Mouse (Mus musculus) ES-E14 (cell line): ENCODE results near the gene Pola2.

Experiments
- CHD2 ChIP-seq: IDR thresholded peaks from 2 replicates; pipeline ENCODE4 v1.6.1; 2014; ENCODE audit warnings: mild to moderate bottlenecking, low read depth, low read length, inconsistent platforms
- HCFC1 ChIP-seq: IDR thresholded peaks from 2 replicates; pipeline ENCODE4 v1.6.1; 2012; ENCODE audit warnings: low read length, inconsistent platforms, borderline replicate concordance; ENCODE audit not compliant: insufficient read depth
- MAFK ChIP-seq: IDR thresholded peaks from 2 replicates; pipeline ENCODE4 v1.6.1; 2014; ENCODE audit warnings: mild to moderate bottlenecking, low read depth, low read length, inconsistent platforms; ENCODE audit not compliant: insufficient read depth
- ZC3H11A ChIP-seq: IDR thresholded peaks from 2 replicates; pipeline ENCODE4 v1.6.1; 2012; ENCODE audit warnings: low read depth, mild to moderate bottlenecking, inconsistent platforms, low read length, borderline replicate concordance
- ZNF384 ChIP-seq: IDR thresholded peaks from 2 replicates; pipeline ENCODE4 v1.6.1; 2012; ENCODE audit warnings: low read depth, low read length, inconsistent platforms

DNA sequence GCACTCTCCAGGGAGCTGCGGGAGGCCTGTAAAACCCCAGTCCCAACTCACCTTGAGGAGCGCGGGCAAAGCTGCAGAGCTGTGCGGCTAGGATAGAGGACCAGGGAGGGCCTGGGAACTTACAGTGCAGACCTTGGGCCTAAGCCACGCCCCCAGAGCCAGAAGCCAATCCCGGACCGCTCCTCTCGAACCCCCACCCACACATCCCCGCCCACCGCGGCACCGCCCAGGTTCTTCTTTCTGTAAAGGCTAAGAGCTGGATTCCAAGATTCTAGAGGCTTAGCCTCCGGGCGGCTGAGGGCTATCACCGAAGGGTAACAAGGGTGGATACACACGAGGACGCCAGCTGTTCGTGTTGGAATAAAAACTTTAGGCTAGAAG lies 39.3 kb downstream of the Pola2 start, which contains the start of gene Cdc42ep2:
- no peak for TF ChIP-seq ZNF384
- TF ChIP-seq ZC3H11A, result no peak
- no peak for TF ChIP-seq HCFC1
- TF ChIP-seq MAFK, result no peak
- TF ChIP-seq CHD2, result no peak
